Mouse (Mus musculus) mesoderm, embryonic 11.5 days (tissue): ENCODE results near the gene Ears2.

Experiments
- DNase-seq: peaks from one replicate; pipeline ENCODE4 v3.0.0-alpha.2; 2012; ENCODE audit warnings: low read depth, low spot score

The Ears2 gene

DNA sequence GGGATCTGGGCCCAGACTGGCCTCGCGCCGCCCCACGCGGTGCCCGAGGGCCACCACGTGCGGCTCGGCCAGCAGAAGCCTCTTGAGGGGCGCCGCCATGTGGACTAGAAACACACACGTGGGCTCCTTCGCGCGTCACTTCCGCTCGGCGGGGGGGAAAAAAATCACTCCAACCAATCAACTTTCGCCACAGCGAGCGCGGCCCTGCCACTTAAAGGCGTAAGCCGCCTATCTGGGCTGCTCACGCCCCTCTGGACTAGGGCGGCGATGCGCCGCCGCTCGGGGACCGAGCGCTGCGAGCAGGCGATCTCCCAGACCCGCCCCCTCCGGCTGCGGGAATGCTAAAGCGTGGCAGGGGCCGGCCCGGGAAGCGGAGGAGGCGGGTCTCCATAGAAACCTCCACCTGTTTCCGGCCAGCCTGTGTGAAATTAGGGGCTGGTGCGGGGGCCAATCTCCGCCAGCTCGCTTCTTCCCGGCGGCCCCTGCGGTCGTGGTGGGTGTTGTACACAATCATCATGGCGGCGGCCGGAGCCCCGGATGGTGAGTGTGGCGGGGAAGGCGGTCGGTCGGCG lies at the start of gene Ears2, which contains the start of gene Ubfd1:
Gene Ears2 (minus strand): TSS at position 319 of the 572 bp plus-strand sequence.
Gene Ubfd1 (plus strand): TSS at position 231 of the 572 bp plus-strand sequence.
- peak; percentile 98 for DNase-seq

DNA sequence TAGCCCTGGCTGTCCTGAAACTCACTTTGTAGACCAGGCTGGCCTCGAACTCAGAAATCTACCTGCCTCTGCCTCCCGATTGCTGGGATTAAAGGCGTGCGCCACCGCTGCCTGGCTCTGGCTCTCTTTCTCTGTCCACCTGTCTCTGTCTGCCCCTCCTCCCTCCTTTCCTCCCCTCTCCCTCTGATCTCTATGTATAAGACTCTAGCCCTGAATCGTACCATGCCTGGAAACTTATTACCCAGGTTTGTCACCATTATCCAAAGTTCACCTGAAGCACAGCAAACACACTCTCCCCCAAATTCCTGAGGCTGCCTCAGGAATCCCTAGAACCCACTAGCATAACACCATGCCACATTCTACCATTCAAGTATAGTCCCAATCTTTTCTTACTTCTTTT lies 41.1 kb upstream of the Ears2 start:
- DNase-seq, result no peak

DNA sequence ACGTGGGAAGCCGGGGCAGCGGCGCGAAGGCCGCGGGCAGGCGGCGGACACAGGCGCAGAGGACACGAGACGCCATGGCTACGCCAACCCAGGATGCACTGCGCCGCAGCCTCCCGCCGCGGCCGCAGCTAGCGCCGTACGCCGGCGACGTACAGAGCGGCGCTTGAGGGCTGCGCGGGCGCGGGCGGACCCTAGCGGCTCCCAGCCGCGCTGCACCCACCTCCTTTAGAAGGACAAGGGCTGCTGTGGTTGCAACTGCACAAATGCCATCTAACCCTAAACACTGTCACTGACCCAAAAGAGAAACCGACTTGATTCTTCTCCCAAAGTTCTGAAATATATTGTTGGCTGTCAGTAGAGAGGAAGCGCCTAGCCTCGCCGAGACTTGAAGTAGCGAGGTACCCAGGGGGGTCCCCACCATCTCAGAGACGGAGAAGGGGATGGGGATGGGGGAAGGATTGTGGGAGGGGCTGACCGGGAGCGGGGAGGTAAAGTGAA lies 34.7 kb upstream of the Ears2 start, which contains the start of gene Ndufab1:
Gene Ndufab1 (minus strand): TSS at position 140 of the 498 bp plus-strand sequence.
- DNase-seq, result peak; percentile 93

DNA sequence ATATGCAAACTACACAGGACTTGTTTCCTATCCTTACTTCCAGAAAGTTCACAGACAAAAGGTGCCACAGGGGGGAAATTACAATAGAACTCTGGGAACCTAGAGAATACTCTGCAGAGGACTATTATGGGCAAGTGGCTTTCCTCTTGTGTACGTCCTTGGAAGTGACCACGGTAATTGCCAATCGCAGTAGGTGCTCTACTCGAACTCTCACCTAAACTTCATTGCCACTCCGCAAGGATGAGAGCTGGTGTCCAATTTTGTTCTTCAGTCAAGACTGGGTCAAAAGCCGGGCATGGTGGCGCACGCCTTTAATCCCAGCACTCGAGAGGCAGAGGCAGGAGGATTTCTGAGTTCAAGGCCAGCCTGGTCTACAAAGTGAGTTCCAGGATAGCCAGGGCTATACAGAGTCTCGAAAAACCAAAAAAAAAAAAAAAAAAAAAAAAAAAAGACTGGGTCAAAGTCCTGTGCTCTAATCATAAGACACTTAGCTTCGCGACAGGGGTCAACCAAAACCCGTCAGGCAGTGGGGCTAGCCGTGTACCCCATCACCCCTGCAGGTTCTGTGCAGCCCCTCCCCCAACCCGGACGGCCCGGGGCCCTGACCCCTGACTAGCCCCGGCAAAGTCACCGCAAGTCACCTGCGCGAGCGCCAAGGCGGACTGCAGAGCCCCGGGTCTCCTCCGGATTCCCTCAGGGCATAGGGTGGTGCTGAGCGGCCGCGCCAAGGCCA lies 34.1 kb upstream of the Ears2 start:
- peak; percentile 29 for DNase-seq

DNA sequence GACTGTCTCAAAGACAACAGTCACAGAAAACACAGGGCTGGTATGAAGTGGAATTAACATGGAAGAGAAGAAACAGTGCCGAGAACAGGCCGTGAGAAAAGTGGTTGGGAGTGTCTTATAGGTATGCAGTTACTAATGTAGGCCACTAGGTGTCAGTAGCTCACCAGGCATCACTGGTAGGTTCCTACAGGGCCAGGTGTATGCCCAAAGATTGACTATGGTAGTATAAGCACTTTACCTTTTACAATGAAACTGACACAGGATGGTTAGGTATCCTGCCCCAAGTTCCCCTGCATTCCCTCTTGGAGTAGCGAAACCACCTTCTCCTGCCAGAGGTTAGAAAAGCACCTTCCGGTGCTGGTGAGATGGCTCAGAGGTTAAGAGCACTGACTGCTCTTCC lies 32.2 kb upstream of the Ears2 start:
- DNase-seq, result peak; percentile 65

DNA sequence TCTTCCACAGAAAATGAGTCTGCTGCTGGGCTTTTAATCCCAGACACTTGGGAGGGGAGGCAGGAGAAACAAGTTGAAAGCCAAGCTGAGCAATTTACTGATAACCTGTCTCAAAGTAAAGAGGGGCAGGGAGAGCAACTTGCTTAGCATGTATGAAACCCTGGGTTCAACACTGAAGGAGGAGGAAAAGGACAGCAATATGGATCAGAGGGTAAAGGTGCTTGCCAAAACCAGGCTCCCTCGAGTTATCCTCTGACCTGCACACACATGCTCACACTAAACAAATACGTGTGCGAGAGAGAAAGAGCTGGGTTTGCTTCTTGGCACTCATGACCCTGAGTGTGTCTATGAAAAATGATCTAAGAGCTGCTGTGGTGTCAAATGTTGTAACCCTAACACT lies 30.9 kb upstream of the Ears2 start:
- DNase-seq, result no peak

DNA sequence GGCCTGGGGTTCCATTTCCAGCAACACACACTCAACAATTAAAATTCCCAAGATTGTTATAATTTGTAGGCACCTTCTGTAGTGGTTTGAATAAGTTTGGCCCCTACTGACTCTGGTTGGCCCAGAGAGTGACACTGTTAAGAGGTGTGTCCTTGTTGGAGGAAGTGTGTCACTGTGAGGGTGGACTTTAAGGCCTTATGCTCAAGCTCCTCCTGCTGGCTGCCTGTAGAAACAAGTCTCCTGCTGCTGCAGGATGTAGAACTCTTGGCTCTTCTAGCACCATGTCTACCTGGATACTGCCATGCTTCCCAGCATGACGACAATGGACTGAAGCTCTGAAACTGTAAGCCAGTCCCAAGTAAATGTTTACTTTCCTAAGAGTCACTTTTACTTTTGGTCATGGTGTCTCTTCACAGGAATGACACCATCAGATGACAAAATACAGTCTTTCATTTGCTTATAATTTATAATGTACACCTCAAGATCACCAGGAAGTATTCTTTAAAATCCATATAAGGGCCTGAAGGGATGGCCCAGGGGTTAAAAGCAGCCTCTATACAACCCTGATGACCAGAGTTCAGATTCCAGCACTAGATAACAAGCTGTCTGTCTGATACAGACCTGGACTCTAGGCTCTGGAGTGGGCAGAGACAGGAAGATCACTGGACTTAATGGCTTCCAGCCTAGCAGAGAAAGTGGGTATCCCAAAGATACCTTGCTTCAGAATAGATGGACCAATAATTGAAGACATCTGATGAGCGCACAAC lies 27.7 kb upstream of the Ears2 start:
- DNase-seq, result no peak

DNA sequence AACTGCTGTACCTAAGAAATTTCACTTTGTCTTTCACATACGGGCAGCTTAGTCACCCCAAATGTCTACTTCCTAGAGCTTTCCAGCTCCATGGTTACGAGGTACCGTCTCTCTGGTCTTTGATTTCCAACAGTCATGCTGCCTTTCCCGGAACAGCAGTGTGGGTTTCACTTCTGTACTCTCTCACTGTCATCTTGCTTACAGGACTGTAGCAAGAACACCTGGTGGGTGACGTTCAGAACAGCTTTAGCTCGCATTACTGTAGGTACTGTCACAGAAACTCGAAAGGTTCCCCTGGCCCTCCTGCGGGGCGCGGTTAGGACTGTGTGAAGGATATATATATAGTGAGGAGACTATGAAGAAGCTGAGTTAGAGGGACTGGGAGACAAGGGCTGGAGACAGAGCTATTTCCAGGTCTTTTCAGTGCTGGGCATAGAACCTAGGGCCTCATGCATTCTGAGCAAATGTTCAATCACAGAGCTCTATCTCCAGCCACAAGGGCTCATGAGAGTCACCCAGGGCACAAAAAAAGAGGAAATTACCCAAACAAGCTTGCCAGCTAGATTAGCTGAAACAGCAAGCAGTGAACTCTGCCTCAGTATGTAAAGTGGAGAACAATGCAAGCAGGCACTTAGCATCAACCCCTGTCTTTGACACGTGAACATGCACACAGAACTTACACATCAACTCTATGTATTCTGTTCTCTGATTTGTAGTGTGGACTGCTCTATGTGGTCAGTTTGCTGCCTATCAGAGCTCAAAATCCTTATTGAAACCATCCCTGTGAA lies 20.3 kb upstream of the Ears2 start:
- DNase-seq, result no peak

DNA sequence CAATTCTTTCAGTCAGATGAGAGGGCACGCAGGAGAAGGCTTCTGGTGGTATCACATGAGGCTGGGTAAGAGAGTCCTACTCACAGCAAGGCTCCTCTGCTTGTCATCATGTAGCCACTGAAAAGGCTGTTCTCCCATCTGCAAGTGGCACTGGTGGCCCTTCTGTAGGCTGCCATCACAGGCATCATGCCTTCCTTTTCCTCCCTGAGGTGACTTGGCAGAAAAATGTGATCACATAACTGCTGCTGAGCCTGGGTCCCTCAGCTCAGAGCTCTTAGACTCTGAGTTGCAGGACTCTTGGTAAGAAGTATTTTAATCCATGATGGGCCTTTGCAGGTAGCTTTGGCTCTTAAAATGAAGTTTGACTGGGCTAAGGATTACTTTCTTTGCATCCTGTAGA lies 14.0 kb upstream of the Ears2 start:
- no peak for DNase-seq

DNA sequence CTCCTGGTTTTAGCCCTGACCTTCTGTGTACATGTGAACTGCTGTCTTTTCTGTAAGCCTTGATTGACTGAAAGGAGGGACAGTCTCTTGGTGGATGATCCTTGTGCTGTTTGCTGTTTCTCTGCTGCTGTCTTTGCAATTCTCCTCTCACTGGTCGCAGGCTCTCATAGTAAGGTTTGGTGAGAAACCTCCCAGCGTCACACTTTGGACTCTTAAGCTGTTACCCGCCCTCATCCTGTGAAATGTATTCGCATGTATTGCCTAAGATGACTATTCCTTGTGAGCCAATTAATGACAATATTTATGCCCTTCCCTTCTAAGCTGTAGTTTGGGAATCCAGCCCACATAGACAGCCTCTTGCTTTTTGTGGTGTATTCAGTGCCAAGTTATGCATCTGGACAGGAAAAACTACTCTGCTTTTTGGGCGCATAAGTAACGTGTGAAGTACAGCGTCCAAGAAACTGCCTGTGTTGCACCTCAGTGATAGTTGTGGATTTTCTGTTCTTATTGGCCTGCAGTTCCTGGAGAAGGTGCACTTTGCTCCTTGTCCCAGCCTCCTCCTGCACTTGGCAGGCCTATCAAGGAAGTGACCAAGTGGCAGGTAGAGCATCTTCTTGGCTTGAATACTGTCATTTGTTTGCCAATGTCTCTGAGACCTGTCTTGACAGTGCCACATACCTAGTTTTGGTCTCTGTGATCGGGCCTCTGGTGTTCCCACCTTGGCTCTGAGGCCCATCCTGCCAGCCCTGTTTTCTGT lies 12.9 kb upstream of the Ears2 start:
- no peak for DNase-seq

DNA sequence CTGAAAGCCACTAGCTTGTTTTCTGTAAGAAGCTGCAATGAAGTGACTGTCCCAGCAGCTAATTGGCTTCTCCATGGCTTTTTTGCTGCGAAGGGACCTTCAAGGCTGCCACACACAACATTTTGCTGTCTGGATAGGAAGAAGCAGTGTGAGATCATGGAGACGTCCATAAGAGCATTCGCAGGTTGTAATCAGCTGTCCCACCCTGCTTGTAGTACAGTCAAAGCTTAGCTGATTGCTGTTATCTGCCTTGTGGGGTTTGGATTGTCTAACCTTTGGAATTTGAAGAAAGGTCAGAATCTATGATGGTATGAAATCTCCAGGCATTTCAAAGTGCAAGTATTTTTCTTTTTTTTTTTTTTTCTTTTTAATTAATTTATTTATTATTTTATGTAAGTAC lies 7.3 kb upstream of the Ears2 start:
- no peak for DNase-seq

DNA sequence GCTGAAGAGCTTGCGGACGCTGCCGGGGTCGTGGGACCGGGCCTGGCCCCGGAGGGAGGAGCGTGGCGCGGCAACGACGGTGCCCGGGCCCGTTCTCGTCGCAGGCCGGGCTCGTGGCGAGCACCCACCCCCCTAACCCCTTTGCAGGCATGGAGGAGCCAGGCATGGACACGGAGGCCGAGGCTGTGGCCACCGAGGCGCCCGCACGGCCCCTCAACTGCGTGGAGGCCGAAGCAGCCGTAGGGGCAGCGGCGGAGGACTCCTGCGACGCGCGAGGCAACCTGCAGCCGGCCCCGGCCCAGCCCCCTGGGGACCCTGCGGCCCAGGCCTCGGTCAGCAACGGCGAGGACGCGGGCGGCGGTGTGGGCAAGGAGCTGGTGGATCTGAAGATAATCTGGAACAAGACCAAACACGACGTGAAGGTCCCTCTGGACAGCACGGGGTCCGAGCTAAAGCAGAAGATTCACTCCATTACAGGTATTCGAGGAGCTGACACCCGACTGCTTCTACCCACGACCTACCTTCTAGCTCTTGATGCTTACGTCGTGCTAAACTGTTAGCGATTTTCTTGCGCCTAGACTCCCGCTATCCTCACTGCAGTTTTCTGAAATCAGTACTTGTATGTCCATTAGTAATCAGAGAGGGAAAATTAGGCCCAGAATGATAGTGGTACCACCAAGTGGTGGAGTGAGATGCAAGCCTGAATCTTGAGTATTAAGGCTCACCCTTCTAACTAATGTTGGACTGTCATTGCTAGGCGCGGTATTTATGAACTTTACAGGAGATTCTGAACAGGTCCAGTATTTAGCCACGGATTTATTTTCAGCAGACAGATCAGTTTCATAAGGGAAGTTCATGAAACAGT lies 686 bp upstream of the Ears2 start:
- DNase-seq, result peak; percentile 5

DNA sequence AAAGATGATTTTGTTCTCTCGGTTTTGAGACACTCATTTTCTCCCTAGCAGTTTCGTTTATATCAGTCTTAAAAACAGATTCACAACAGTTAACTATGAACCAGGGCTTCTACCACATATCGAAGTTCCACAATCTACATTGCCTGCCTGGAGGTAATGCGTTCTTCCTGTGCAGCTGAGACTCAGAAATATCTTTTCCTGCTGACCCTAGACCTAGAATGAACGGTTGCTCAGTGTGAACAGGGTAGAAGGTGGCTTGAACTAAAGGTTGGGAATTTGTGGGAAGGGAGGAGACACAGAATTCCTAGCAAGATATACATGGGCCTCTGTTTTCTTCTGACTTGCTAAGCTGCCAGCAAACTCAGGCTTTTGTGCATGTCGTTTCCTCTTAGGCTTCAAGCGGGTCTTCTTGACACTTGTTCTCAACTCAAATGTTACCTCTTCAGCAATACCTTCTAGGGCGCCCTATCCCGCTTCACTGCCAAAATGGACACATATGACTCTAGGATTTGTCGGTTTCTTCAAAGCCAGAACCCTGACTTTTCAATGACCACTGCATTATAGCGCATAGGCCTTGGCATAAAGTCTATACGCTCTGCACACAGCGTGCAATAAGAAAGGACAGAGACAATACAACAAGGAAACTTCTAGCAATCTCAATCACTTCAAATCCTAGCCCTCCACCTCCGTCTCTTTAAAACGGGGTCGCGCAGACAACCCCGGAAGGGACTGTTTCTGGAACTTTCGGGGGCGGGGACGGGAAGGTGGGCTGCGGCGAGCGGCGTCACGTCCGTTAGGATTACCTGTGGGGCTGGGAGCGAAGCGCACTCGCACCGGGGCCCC lies 740 bp downstream of the Ears2 start:
- DNase-seq, result no peak

DNA sequence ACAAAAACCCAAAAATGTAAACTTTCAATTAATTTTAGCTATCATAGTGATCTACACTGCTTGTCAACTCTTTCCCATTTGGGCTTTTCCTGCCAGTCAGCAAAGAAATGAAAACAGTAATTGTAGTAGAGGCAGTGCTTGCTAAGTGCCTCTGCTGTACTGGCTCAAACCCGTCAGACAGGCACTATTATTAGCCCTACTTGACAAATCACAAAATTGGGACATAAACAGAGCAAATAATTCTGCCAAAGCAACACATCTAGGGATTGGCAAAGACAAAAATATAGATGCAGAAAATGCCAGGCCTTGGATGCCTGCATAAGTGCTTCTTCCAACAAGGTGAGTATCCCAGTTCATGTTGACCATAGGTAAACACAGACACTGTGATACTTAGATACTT lies 1.4 kb downstream of the Ears2 start:
- no peak for DNase-seq

DNA sequence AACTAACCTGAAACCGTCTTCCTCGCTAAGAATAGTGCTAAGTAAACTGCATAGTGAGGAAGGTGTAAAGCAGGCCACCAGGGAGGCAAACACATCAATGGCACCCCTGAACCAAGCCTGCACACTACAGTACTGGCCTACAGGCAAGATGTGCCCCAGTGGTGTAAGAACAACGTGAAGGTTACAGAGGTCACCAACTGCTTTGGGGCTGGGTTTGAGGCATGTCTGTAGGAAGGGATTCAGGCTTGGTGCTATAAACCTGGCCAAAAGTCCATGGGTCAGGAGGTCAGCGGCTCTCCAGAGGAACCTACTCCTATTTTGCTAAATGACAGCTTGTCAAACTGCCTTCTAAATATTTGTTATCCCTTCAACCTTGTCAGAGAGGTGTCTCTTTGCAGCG lies 10.4 kb downstream of the Ears2 start:
- DNase-seq, result no peak

DNA sequence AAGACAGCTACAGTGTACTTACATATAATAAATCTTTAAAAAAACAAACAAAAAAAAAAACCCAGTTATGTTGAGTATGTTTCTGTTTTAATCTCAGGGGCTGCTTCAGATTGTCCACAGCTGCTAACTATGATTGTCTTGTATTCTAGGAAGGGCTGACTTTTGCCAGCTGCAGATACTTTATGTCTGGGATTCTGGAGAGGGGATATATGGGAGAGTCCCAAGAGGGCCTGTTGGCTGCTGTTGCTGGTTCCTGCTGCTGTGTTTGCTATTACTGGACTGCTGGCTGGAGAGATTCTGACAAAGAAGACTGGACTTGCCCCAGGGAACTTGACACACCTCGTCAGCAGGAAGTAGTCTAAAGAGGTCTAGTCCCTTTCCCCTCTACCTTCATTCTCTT lies 16.2 kb downstream of the Ears2 start:
- no peak for DNase-seq

DNA sequence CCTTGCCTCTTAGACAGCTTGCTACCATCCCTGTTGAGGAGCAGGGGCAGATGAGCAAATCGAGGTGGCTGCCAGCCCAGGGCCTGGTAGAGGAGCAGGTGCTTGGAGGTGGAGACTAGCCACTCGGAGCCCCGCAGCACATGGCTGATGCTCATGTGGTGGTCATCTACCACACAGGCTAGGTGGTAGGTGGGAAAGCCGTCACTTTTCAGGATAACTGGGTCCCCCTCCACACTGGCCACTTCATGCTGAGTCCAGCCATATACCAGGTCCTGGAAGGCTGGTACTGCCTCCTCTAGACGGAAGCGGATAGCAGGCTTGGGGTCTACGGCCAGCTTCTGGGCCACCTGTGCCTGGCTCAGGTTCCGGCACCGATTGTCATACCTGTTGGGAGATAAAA lies 18.9 kb downstream of the Ears2 start:
- no peak for DNase-seq

DNA sequence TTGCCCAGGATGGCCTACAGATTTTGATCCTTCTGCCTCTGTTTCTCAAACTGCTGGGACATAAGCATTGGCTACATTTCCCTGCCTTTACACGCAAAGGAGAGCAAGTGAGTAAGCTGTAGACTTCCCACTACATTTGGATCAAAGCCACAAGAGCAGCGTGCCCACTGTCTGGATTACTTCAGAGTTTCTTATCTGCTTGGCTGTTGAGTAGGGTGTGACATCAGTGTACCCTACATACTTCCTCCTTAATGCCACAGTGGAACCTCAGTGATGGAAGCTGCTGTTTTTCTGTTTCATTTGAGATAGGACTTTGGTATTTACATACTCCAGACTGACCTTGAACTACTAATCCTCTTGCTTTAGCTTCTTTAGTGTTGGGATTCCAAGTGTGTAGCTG lies 20.2 kb downstream of the Ears2 start:
- no peak for DNase-seq

DNA sequence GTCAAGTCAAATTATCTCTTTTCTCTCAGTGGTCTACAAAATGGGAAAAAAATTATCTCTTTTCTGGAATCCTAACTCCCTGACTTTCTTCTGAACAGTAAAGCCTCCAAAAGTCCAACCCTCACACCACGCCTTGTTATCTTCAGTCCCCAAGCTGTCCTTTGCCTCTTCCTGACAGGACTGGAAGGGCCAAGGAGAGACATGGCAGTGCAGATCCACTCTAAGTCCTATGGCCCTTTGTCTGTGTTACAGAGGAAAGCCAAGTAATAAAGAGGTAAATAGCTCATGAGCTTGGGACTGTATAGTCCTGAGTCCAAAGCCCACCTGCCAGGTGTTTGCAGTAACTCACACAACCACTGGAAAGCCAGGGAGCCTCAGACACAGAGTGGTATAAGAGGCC lies 21.4 kb downstream of the Ears2 start:
- no peak for DNase-seq
